Mouse (Mus musculus): ENCODE data around the gene Slc16a9. TPM values are rescaled to one million over a fixed set of nuclear protein-coding genes. Genes with fewer than 3 reads are reported as not detected.
A peak's percentile ranks its signal among the peaks of the same experiment; 100 is the strongest.

Gene Slc16a9
- polyA plus RNA-seq, 1 experiment, result 5.0 TPM

DNA sequence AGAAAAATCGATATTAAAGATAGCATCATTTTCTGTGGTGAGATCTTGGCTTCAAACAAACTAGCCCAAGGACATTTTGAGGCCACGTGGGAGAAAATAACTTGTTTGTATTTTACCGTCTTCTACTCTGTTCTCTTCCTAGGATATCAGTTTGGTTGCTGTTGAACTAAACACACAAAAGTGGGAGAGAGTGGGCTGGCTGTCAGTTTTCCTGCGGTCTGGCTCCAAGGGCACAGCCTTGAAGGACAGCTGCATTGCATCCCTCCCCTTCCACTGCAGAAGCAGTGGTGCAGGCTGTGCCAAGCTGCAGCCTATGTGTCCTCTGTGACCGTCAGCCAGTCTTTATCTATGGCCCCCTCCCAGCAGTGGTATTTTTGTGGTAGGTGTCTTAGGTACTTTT lies 54.8 kb downstream of the Slc16a9 start:
- no peak for DNase-seq (ENCODE audit: low read depth)

DNA sequence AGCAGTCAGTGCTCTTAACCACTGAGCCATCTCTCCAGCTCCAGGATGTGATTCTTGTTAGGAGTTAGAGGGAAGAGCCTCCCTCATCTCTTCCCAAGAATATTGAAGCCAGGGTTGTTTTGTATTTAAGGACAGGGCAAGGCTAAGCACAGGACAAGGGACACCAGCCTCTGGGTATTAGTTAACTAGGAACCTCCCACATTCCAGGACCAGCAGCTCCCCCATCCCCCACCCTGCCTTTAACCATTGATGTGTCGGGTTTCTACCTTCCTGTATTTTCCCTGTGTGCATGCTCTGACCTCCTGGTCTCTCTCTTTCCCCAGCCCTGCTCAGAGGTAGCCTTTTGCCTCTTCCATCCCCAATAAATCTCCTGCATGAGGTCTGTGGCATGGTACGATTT lies 56.3 kb downstream of the Slc16a9 start:
- DNase-seq (ENCODE audit: low read depth), result no peak

DNA sequence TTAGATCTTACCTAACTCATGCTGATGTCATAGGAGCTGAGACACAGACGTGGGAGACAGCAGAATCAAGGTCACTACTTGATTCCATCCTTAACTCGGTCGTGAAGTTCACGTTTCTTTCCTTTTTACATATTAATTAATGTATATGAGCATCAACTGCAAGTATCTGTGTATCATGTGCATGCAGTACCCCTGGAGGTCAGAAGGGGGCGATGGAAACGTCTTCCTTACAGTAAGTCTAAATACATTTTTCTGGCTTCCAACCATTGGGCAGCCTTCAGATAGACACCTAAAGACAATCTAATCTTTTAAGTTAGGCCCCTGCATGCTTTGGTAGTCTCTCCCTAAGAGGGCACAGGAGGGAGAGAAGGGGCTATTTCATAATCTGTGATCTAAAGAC lies 58.3 kb downstream of the Slc16a9 start:
- no peak for DNase-seq (ENCODE audit: low read depth)

DNA sequence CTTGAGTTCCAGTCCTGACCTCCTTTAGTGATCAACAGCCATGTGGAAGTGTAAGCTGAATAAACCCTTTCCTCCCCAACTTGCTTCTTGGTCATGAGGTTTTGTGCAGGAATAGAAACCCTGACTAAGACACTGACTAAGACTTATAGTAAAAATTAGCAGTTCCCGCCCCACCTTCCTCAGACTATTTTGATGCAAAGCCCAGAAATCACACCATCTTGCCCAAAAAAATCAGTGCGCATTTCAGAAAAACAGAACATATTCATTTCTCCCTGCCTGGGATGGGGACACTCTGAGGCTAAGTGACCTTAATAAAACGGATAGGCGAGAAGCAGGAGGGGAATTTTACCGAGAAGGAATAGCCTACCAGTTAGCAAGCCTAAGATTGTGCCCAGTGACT lies 60.8 kb downstream of the Slc16a9 start:
- no peak for DNase-seq (ENCODE audit: low read depth)

DNA sequence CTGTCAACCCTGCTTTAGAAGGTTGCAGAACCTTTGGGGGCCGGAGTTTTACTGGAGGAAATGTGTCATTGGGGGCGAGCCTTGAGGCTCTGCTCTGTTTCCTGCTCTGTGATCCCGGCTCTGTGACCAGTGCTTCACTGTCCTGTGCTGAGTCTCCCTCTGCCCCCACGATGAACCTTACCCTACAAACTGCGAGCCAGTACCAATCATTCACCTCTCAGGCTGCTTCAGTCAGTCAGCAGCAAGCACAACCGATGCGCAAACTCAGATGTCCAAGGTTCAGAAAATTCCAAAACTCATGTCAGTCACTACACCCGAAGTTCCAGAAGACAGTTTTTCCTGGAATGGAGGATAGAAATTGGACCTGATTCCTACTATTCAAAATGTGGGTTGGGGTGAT lies 64.5 kb downstream of the Slc16a9 start:
- DNase-seq (ENCODE audit: low read depth), result no peak

DNA sequence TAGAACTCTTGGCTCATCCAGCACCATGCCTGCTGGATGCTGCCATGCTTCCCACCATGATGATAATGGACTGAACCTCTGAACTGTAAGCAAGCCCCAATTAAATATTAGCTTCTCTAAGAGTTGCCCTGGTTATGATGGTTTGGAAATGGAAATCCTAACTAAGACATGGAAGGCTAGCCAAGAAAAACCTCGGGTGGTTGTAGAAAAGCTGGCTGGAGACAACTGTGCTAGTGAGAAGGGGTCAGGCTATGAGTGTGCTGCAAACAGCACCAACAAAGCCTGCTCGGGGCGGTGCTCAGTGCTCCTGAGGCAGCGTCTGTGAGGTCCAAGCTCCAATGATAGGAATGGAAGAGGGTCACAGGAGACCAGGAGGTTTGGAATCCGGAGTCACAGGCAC lies 65.7 kb downstream of the Slc16a9 start:
- no peak for DNase-seq (ENCODE audit: low read depth)

DNA sequence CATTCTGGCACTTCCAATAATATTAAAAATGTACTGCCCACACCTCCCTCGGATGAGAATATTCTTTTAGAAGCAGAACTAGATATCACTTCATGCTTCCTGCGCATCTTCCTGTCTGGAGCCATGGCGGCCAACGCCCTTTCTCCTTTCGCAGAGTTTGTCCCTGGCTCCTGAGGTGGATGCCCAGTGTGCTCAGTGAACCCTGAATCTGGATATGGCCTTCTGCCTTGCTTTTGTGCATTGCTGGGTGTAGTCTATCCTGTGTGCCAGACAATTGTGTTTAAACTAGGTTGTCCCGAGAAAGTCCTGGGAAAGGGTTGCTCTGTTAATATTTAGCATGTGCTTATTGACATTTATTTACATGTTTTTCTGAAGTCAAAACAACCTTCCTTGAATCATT lies 71.0 kb downstream of the Slc16a9 start:
- DNase-seq (ENCODE audit: low read depth), result no peak

DNA sequence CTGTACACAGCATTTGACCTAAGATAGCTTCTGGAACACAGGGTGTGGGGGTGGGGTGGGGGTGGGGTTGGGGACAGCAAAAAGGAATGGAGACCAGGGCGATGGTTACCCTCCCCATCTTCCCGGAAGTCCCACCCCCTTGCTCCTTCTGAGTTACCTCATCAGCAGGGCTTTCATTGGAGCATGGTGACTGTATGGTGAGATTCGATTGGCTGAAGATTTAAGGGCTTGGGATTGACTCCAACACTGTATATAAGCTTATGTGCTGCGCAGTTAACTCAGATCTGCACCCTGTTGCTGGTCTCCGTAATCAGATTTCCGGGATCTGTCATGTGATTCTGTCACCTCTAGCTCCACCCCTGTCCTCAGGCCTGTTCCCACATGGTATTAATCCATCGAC lies 72.0 kb downstream of the Slc16a9 start:
- DNase-seq (ENCODE audit: low read depth), result no peak

DNA sequence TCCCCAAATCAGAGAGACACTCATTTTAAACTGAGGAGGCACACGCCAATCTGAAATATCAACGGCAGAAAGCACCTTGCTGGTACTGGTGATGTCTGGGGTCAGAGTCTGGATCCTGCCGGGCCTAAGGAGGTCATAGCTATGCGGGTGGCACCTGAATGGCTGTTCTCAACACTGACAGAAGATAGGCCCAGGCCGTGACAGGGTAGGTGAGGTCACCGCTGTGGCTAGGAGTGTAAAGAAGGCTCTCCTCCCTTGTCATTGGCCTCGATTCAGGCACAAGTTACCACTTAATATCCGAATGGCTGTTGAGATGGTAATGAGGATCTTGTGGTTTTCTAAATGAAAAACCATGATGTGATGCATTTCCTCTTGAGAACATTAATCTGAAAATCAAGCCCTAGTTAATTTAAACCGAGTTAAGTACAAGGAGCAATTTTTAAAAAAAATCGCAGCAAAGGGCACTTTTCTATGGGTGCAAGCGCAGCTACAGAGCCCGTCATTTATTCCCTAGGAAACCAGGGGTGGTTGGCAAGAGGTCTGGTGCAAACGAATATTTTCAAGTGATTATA lies 72.6 kb downstream of the Slc16a9 start:
- no peak for DNase-seq (ENCODE audit: low read depth)

DNA sequence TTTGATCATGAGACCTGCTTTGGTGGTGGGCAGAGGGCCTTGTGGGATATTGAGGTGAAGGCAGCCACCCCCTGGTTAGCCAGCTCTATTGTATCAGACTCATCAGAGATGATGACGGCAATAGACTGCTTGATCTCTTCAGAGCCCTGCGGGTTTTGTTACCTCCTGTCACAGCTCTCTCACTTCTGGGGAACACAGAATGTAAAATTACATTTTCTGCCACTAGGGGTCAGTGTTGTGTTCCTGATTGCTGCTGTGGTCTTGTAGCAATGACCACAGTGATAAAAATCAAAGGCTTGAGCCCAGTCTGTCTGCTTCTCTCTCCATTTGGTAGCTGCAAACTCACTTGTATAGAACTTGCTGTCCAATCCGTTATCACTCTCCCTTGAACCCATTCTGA lies 73.7 kb downstream of the Slc16a9 start:
- peak; percentile 13 for DNase-seq (ENCODE audit: low read depth)

DNA sequence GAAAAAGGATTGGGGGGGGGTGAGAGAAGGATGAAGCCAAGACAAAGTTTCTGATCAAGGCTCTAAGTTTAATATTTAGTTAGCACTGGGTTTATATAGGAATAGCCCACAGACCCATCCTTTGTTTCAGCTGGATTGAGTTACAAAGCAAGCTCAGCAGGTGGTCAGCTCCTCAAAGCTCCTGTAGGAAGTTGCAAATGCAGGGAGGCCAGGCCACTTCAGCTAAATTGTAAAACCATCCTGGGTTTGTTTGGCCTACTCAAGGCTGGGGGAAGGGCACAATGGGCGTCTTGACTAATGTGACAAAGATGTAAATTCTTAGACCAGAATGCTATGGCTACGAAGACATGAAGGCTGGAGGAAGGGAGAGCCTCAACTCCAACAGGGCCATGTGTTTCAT lies 80.6 kb downstream of the Slc16a9 start:
- no peak for DNase-seq (ENCODE audit: low read depth)

DNA sequence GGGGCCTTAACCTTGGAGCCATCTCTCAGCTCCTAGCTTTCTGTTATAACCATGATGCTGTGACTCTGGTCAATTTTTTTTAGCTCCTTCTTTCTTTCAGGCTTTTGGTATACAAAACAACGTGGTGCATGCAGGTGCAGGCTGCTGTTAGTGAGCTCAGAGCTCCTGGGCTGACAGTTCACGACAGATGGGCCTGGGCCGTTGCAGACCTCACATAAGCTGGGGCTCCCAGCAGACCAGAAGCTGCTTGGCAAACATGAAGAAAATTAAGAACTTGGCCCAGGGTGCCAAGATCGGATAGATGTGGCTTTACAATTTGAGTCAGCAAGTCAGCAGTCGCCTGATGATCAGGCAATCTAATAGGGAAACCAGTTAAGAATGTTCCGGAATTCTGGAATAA lies 82.4 kb downstream of the Slc16a9 start:
- no peak for DNase-seq (ENCODE audit: low read depth)

DNA sequence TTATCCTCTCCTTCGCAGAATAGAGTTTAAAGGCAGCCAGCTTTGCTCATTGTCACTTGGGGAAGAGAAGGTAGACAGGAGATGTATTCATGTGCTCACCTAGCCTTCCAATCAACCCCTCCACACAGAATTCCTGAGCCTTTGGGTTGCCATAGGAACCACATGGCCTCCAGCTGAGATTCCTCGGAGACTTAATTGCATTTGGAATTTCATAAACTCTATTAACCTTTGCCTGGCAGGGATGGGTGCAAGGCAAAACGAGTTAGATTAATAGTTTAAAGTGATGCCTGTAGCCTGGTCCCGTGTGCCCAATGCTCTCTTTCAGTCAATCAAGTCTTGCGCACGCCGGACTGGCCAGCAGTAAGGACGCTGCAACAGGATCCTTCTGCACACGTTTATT lies 83.2 kb downstream of the Slc16a9 start:
- DNase-seq (ENCODE audit: low read depth), result no peak

Other genes starting within 250 kb of the Slc16a9 start
- gene Ccdc6, start 148.0 kb upstream of the Slc16a9 start, polyA plus RNA-seq (2012; rRNA removed), result 28.7 and 31.8 TPM in 2 replicates
- 0.62 and 1.0 TPM in 2 replicates for gene Mrln, start 40.4 kb upstream of the Slc16a9 start, polyA plus RNA-seq (2012; rRNA removed)
- 2.2 and 3.9 TPM in 2 replicates for gene Fam13c, start 195.4 kb downstream of the Slc16a9 start, polyA plus RNA-seq (2012; rRNA removed)